Mouse (Mus musculus): ENCODE measurements around the gene Zfp385c.
"Not testable (repeated sequence)": the region's sequence is repeated elsewhere in the genome, so short reads cannot be mapped to it uniquely, and the experiment has no call there.

- TF ChIP-seq CTCF (IDR thresholded peaks at IDR 0.05; ENCODE audit: low read depth); EP300 (optimal IDR thresholded peaks at IDR 0.05): not testable (repeated sequence)
Observed at GRCm38 (mm10) chr11:100582413-100582812, 109.8 kb downstream of the Zfp385c start.
